Mouse (Mus musculus) CD4-positive naive resting alpha-beta T cell, adult 76 days (primary cell): ENCODE measurements around the gene Tsc22d3. TPM values are rescaled to one million over a fixed set of nuclear protein-coding genes. Genes with fewer than 3 reads are reported as not detected.

Source experiments
- total RNA-seq: library from RNA; stranded (reverse); gene quantifications from one replicate; pipeline ENCODE4 v1.2.4, GENCODE M21; 2023

Tsc22d3 gene
- total RNA-seq: 915 TPM

DNA sequence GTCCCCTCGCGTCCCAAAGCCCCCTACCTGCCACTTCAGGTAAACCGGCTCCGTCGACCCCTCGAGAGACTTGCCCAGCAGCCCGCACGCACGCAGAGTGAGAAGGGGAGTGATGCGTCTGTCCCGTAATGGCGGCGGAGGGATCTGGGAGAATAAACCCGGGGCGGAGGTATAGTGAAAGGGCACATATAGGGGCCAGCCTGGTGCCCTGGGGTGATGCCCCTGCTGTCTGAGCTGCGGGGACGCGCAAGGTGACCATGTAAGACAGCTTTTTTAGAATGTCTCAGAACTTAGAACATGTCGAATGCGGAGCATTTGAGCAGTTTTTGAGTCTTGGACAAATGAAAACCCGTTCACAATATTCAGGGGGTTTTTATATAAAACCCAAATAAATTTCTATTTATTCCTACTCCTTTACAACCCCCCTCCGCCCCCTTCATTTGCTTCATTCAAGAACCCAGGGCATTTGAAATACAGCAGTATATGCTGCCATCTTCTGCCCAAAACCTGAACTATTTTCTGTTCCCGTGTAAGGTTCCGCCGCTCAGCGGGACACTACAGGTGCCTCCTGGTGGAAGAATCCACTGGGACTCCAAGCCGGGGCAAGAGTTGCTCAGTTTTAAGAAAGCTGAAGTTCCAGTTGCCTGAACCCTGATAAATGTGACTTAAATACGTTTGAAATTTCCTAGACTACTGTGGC, at the start of gene Tsc22d3:
Tsc22d3 (minus strand) TSS at position 250 of the 700 bp plus-strand sequence.

Other genes starting within 250 kb of the Tsc22d3 start
- 48.6 TPM for gene Prps1, start 144.0 kb downstream of the Tsc22d3 start, total RNA-seq
- 0.26 TPM for gene Mid2, start 63.9 kb upstream of the Tsc22d3 start, total RNA-seq
- gene Tex13b, start 212.8 kb upstream of the Tsc22d3 start, total RNA-seq: not detected